Mouse (Mus musculus) neural tube, embryonic 13.5 days (tissue): Measurements from ENCODE around the gene Ank3. TPM values are rescaled to one million over a fixed set of nuclear protein-coding genes. Genes with fewer than 3 reads are reported as not detected.
A peak's percentile ranks its signal among the peaks of the same experiment; 100 is the strongest.

Experiments
- ATAC-seq: fragments of 200-750 bp; cut with Nextera tagmentation; 2 replicates; pipeline ENCODE4 v1.8.0; 2017; ENCODE audit warnings: low read depth, mild to moderate bottlenecking, moderate TSS enrichment, moderate library complexity
- H3K27ac ChIP-seq: fragments of 300-500 bp; sonication (generic); replicated peaks from 2 replicates; pipeline ENCODE4 v1.5.1; 2015; ENCODE audit warnings: moderate library complexity, mild to moderate bottlenecking, inconsistent platforms
- H3K27me3 ChIP-seq: fragments of 300-500 bp; sonication (generic); 2 replicates; pipeline ENCODE4 v1.6.1; 2015; ENCODE audit warnings: mild to moderate bottlenecking, inconsistent platforms
- H3K36me3 ChIP-seq: fragments of 300-500 bp; sonication (generic); 2 replicates; pipeline ENCODE4 v1.6.1; 2015; ENCODE audit warnings: mild to moderate bottlenecking, inconsistent platforms
- H3K4me1 ChIP-seq: fragments of 300-500 bp; sonication (generic); replicated peaks from 2 replicates; pipeline ENCODE4 v1.6.1; 2015; ENCODE audit warnings: inconsistent platforms
- H3K4me2 ChIP-seq: fragments of 300-500 bp; sonication (generic); 2 replicates; pipeline ENCODE4 v1.6.1; 2015; ENCODE audit warnings: inconsistent platforms, mild to moderate bottlenecking, moderate library complexity
- H3K4me3 ChIP-seq: fragments of 300-500 bp; sonication (generic); 2 replicates; pipeline ENCODE4 v1.5.1; 2015; ENCODE audit warnings: mild to moderate bottlenecking, inconsistent platforms
- H3K9ac ChIP-seq: fragments of 300-500 bp; sonication (generic); 2 replicates; pipeline ENCODE4 v1.6.1; 2015; ENCODE audit warnings: moderate library complexity, mild to moderate bottlenecking, inconsistent platforms
- H3K9me3 ChIP-seq: fragments of 300-500 bp; sonication (generic); 2 replicates; pipeline ENCODE4 v1.6.1; 2016; ENCODE audit warnings: inconsistent platforms
- WGBS: fragments of 180-500 bp; shearing (Covaris S2); methylation state at CpG from one replicate; pipeline ENCODE4 v1.1.7; 2015; 5-methylcytosine and 5-hydroxymethylcytosine counted together
- polyA plus RNA-seq: library from polyadenylated mRNA; unstranded; fragments of >200 nt; fragmentation: Nextera tagmentation; extraction: Ambion mirVana; gene quantifications from 2 replicates; pipeline ENCODE4 v1.2.1, GENCODE M21; 2015

Gene Ank3
- polyA plus RNA-seq, 1 experiment from 2014 or later: 104 TPM

DNA sequence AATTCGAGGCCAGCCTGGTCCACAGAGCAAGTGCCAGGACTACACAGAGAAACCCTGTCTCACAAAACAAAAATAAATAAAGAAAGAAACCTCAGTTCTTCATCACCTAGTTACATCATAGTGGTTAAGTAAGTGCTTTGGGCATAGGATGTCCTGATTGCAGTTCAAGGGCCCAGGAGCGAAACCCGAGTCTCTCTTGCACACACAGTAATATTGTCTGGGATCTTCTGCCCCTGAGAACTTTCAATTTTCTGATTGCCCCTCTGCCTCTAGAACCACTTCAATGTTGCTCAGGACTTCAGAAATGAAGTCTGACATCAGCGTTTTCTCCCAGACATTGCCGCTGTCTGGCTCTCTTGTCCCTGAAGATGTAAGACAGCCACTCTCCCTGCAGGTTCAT lies 91.6 kb downstream of the Ank3 start:
- Histone ChIP-seq H3K4me3 (no peak overlapping the region), H3K27me3 (no peaks in the 10 kb centered on the region)
- 83% methylated on average over 5 of the region's 5 CpGs for WGBS

GRCm38 (mm10) chr10:69491975-69492374 lies 93.4 kb downstream of the Ank3 start:
- Histone ChIP-seq H3K27ac (no peak overlapping the region), H3K4me1 (no peaks in the 10 kb centered on the region), H3K9me3 (no peaks in the 10 kb centered on the region), H3K9ac (no peak overlapping the region), H3K36me3 (no peaks in the 10 kb centered on the region), H3K4me3 (no peak overlapping the region), H3K27me3 (no peaks in the 10 kb centered on the region), H3K4me2 (no peak overlapping the region)
- 75% methylated on average over 5 of the region's 5 CpGs for WGBS
- no peak for ATAC-seq

More for the DNA sequence above, 91.6 kb downstream of the Ank3 start:
- Histone ChIP-seq H3K4me2 (no peak overlapping the region), H3K36me3 (no peaks in the 10 kb centered on the region), H3K27ac (no peak overlapping the region), H3K9ac (no peak overlapping the region), H3K4me1 (no peaks in the 10 kb centered on the region), H3K9me3 (no peaks in the 10 kb centered on the region)
- no peak for ATAC-seq

- Histone ChIP-seq H3K4me2 (no peak overlapping the region), H3K4me3 (no peak overlapping the region), H3K36me3 (no peaks in the 10 kb centered on the region), H3K4me1 (peaks cover 15% of the 10 kb centered on the region), H3K27ac (no peak overlapping the region), H3K27me3 (no peaks in the 10 kb centered on the region), H3K9ac (no peak overlapping the region), H3K9me3 (no peaks in the 10 kb centered on the region)
- ATAC-seq: no peak
- 77% methylated on average over 17 of the region's 17 CpGs for WGBS
Measured at GRCm38 (mm10) chr10:69497382-69497781, 98.8 kb downstream of the Ank3 start.

GRCm38 (mm10) chr10:69500171-69500860 lies 101.7 kb downstream of the Ank3 start:
- Histone ChIP-seq H3K4me3 (no peak overlapping the region), H3K36me3 (no peaks in the 10 kb centered on the region), H3K4me2 (no peak overlapping the region), H3K27me3 (no peaks in the 10 kb centered on the region), H3K27ac (peak overlapping the region; percentile 52), H3K4me1 (peaks cover 23% of the 10 kb centered on the region), H3K9ac (no peak overlapping the region), H3K9me3 (no peaks in the 10 kb centered on the region)
- WGBS: 47% methylated on average over 11 of the region's 11 CpGs
- peak; percentile 81; the same call in 1 of the 2 replicates for ATAC-seq

DNA sequence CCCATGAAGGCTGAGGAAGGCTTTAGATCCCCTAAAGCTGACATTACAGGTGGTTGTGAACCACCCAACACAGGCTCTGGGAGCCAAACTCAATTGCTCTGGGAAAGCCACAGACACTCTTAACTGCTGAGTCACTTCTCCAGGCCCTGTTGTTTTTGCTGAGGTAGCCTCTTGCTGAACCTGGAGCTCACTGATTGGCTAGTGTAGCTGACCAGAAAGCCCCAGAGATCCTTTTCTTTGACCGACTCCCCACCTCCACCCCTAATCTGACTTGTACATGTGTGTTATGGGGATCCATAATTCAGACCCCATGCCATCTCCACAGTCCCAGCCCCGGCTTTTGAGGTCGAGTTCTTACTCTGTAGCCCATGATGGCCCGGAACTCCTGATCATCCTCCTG lies 105.2 kb downstream of the Ank3 start:
- Histone ChIP-seq H3K9me3 (no peaks in the 10 kb centered on the region), H3K27ac (no peak overlapping the region), H3K4me3 (no peak overlapping the region), H3K4me1 (peaks cover 23% of the 10 kb centered on the region), H3K36me3 (no peaks in the 10 kb centered on the region), H3K27me3 (no peaks in the 10 kb centered on the region), H3K4me2 (no peak overlapping the region), H3K9ac (no peak overlapping the region)
- 90% methylated on average over 4 of the region's 4 CpGs for WGBS
- no peak for ATAC-seq

DNA sequence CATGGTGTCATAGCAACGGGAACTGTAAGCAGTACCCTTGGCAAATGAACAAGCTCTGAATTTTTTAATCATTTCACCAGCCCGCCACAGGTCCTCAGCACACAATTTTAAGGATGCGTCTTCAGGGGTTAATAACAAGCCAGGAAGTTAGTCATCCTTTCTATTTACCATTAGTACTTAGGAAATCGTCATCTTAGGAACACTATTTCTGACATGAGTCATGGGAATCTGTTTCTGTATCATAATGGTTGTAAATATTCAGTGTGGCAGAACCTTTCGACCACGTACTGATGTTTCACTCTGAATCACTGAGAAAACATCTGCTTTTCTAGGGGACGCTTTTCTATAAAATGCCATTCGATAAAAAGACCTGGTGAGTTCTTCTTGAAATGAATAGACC lies 109.1 kb downstream of the Ank3 start:
- ATAC-seq: no peak
- no peaks in the 10 kb centered on the region for H3K27me3 ChIP-seq
- H3K4me2 ChIP-seq: no peak overlapping the region
- H3K4me3 ChIP-seq: no peak overlapping the region
- H3K9ac ChIP-seq: no peak overlapping the region
- H3K4me1 ChIP-seq: peaks cover 6% of the 10 kb centered on the region; the same call in 1 of the 2 replicates
- H3K36me3 ChIP-seq: no peaks in the 10 kb centered on the region
- no peaks in the 10 kb centered on the region for H3K9me3 ChIP-seq
- 86% methylated on average over 8 of the region's 8 CpGs for WGBS
- H3K27ac ChIP-seq: no peak overlapping the region

DNA sequence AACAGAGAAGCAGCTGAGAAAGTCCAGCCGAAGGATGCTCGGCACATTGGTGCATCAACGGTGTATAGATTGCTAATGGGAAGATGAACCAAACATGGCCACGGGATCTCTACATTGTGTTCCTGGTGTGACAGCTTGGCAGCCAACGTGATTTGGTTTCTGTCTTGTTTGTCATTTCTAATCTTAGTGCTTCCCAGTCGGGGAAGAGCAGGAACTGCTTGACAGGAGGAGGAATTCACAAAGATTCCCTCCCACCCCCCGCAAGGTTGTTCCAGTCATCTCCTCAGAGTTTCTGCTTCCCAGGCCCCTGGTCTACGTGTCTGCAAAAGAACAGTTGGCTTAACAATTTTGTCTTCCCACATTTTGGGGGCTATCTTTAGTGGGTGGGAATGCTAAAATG lies 111.8 kb downstream of the Ank3 start:
- Histone ChIP-seq H3K4me2 (no peak overlapping the region), H3K27me3 (no peaks in the 10 kb centered on the region), H3K9me3 (no peaks in the 10 kb centered on the region), H3K4me1 (no peaks in the 10 kb centered on the region), H3K36me3 (no peaks in the 10 kb centered on the region), H3K4me3 (no peak overlapping the region), H3K27ac (no peak overlapping the region), H3K9ac (no peak overlapping the region)
- 87% methylated on average over 8 of the region's 8 CpGs for WGBS
- ATAC-seq: no peak

GRCm38 (mm10) chr10:69511234-69511633 lies 112.7 kb downstream of the Ank3 start:
- no peaks in the 10 kb centered on the region for H3K4me1 ChIP-seq
- no peaks in the 10 kb centered on the region for H3K9me3 ChIP-seq
- no peaks in the 10 kb centered on the region for H3K27me3 ChIP-seq
- H3K36me3 ChIP-seq: no peaks in the 10 kb centered on the region
- 77% methylated on average over 1 of the region's 1 CpGs for WGBS
- no peak overlapping the region for H3K4me2 ChIP-seq
- H3K9ac ChIP-seq: no peak overlapping the region
- H3K4me3 ChIP-seq: no peak overlapping the region
- ATAC-seq: no peak
- no peak overlapping the region for H3K27ac ChIP-seq

GRCm38 (mm10) chr10:69521977-69522376 lies 123.4 kb downstream of the Ank3 start:
- ATAC-seq: no peak
- WGBS: 81% methylated on average over 4 of the region's 4 CpGs

GRCm38 (mm10) chr10:69523202-69523601 lies 124.6 kb downstream of the Ank3 start:
- no peak for ATAC-seq
- peaks cover 5% of the 10 kb centered on the region; the same call in 1 of the 2 replicates for H3K4me1 ChIP-seq
- H3K9me3 ChIP-seq: no peaks in the 10 kb centered on the region
- H3K27me3 ChIP-seq: no peaks in the 10 kb centered on the region
- H3K4me3 ChIP-seq: no peak overlapping the region
- H3K4me2 ChIP-seq: no peak overlapping the region
- 75% methylated on average over 3 of the region's 3 CpGs for WGBS
- no peak overlapping the region for H3K9ac ChIP-seq
- H3K36me3 ChIP-seq: no peaks in the 10 kb centered on the region
- H3K27ac ChIP-seq: no peak overlapping the region

More at GRCm38 (mm10) chr10:69521977-69522376, 123.4 kb downstream of the Ank3 start:
- Histone ChIP-seq H3K4me1 (peaks cover 5% of the 10 kb centered on the region; the same call in 1 of the 2 replicates), H3K36me3 (no peaks in the 10 kb centered on the region), H3K9ac (no peak overlapping the region), H3K9me3 (no peaks in the 10 kb centered on the region), H3K27ac (no peak overlapping the region), H3K4me3 (no peak overlapping the region), H3K4me2 (no peak overlapping the region), H3K27me3 (no peaks in the 10 kb centered on the region)

DNA sequence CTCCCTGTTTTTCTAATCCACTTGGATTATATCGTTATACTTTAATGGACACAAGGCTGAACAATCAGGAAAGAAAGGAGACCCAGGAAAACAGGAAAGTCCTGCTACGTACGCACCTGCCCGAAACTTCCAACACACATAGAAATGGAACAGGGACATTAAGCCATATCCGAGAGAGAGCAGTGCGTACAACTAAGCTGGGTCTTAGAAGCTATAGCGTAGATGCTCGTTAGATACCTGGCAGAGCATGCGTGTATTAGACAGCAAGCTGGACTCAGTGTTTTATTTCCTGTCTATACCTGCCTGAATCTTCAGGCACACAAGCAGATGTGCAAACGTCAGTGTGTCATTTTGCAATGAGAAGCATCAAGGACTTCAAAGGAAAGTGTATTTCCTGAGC lies 128.7 kb downstream of the Ank3 start:
- no peak for ATAC-seq
- no peaks in the 10 kb centered on the region for H3K36me3 ChIP-seq
- no peak overlapping the region for H3K27ac ChIP-seq
- H3K4me2 ChIP-seq: no peak overlapping the region
- H3K4me3 ChIP-seq: no peak overlapping the region
- H3K9me3 ChIP-seq: no peaks in the 10 kb centered on the region
- H3K9ac ChIP-seq: no peak overlapping the region
- no peaks in the 10 kb centered on the region for H3K27me3 ChIP-seq
- H3K4me1 ChIP-seq: peaks cover 10% of the 10 kb centered on the region
- 92% methylated on average over 10 of the region's 10 CpGs for WGBS

DNA sequence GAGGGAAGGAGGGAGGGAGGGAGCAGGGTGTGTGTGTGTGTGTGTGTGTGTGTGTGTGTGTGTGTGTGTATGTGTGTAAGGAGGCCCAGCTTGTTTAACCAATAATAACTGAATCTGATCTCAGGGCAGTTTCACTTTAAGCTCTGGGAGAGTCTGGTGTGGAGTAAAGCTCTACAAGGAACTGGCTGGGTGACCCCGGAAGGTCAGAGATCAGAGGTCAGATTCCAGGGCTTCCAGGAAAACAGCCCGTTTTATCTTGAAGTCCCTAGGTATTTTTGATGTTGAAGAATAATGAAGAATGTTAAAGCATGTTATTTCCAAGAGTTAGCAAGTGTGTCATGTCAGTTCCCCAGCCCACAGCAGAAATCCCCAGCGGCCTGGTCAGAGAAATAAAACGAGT lies 130.2 kb downstream of the Ank3 start:
- Histone ChIP-seq H3K4me3 (no peak overlapping the region), H3K36me3 (no peaks in the 10 kb centered on the region), H3K27me3 (no peaks in the 10 kb centered on the region), H3K9ac (no peak overlapping the region), H3K4me2 (no peak overlapping the region), H3K9me3 (no peaks in the 10 kb centered on the region), H3K4me1 (peaks cover 18% of the 10 kb centered on the region), H3K27ac (no peak overlapping the region)
- 79% methylated on average over 4 of the region's 4 CpGs for WGBS
- no peak for ATAC-seq

DNA sequence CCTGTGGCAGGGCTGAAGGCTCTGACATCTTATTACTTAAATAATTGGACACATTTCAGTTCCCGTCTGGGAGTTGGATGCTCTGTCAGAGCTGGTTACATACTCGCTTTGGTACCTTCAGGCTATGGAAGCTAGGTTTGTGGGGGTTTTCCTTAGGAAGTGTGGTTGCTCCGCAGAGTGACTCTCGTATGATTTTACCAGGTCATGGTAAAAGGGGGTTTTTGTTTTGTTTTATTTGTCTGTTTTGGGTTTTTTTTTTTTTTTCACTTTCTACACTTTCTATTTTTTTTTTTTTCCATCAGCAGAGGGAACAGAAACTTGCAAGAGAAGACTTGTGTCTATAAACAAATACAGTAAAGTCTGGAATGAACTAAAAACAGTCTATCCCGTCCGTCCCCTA lies 131.8 kb downstream of the Ank3 start:
- no peak overlapping the region for H3K9ac ChIP-seq
- no peaks in the 10 kb centered on the region for H3K27me3 ChIP-seq
- H3K4me1 ChIP-seq: peaks cover 13% of the 10 kb centered on the region
- no peak overlapping the region for H3K27ac ChIP-seq
- no peak overlapping the region for H3K4me2 ChIP-seq
- 90% methylated on average over 6 of the region's 6 CpGs for WGBS
- H3K4me3 ChIP-seq: no peak overlapping the region
- H3K9me3 ChIP-seq: no peaks in the 10 kb centered on the region
- no peaks in the 10 kb centered on the region for H3K36me3 ChIP-seq
- ATAC-seq: no peak
